Mouse (Mus musculus) liver, embryonic 14.5 days (tissue): ENCODE measurements around the gene Baz2b.

Experiments
- CTCF ChIP-seq: IDR thresholded peaks from 2 replicates; pipeline ENCODE4 v1.5.1; 2016; ENCODE audit warnings: antibody characterized with exemption, low read depth, control low read depth
- EP300 ChIP-seq: IDR thresholded peaks from 2 replicates; pipeline ENCODE4 v1.6.1; 2016; ENCODE audit warnings: antibody characterized with exemption, low read depth

DNA sequence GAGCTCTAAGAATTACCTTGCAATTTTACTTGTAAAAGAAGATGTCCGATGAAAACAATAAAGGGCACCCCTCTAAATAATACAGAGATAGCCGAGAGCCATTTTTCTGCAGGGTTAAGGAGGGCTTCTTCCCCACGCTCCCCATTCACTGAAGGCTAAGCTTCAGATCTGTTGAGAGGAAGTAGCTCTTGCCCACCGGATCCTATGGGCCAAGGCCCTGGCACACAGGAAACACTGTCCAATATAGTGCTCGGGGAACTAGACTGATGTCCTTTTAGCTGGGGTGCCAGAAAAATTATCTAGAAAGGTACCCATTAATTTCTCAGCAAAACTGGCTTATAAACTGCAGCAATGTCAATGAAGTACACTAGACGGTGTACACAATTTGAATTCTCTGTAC lies 233.9 kb downstream of the Baz2b start:
- no peak for TF ChIP-seq CTCF
- TF ChIP-seq EP300 = no peak
